Mouse (Mus musculus): ENCODE measurements at regions not wholly inside any gene's neighbourhood (a gene's known extent, or its start where the extent isn't known, plus 50 kb on each side); places are given as distances from the start of the nearest gene placed in this dataset.
"Not testable (repeated sequence)": the region's sequence is repeated elsewhere in the genome, so short reads cannot be mapped to it uniquely, and the experiment has no call there.

DNA sequence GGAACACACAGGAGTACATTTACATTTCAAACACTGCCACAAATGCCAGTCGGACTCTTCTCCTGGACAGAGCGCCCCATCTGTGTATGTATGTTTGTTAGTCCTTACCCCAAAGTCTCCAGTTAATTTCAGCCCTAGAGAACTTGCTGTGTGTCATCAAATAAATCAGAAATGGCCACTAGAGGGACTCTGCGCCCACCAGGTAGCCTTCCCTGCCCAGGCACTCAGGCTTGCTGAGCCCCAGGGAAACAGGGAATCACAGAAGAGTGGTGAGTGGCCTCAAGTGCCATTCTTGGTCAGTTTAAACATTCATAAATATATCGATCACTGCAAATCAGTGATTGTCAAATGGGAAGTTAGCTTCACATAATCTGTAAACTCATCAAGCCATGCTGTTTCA is 102.8 kb upstream of the Ube2dnl1 start:
- not testable (repeated sequence) for H3K4me1 ChIP-seq (replicated peaks; ENCODE audit: control insufficient read depth, insufficient read depth, low read length); DNase-seq (ENCODE audit: low spot score); ATAC-seq (replicated peaks; ENCODE audit: low FRiP score, low TSS enrichment, low read depth); H3K9ac ChIP-seq (ENCODE audit: low read length); H3K36me3 ChIP-seq (ENCODE audit: control insufficient read depth, insufficient read depth, low read length); H3K27me3 ChIP-seq (replicated peaks; ENCODE audit: control insufficient read depth, insufficient read depth, low read length); H3K4me2 ChIP-seq (ENCODE audit: low read length); H3K27ac ChIP-seq (ENCODE audit: low read depth); H3K4me3 ChIP-seq (ENCODE audit: low read depth, low read length); H3K9me3 ChIP-seq (ENCODE audit: control insufficient read depth, low read length)
- 61% methylated on average over 3 of the region's 4 CpGs for WGBS

DNA sequence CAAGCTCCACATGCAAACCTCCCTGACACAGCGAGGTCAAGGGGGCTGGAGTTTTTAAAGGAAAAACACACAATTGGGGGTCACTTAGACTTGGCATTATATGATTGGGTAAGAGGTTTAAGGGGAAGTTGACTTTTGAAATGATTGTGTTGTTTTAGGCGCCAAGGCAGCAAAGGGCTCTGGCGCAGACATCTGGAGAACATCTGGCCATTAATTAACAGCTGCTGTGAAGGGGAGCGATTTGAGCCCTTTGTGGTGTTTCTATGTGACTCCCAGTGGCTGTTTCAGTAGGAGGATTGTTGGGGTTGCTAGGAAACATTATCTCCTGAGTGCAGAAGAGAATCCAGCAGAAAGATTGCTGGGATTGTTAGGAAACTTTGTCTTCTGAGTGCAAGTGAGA is 88.5 kb upstream of the Ube2dnl1 start:
- H3K4me2 ChIP-seq (ENCODE audit: low read length), result no peak overlapping the region
- H3K4me3 ChIP-seq (ENCODE audit: low read depth, low read length), result no peak overlapping the region
- H3K4me1 ChIP-seq (replicated peaks; ENCODE audit: control insufficient read depth, insufficient read depth, low read length), result no peaks in the 10 kb centered on the region
- DNase-seq (ENCODE audit: low spot score) (peak; percentile 49), ATAC-seq (replicated peaks; ENCODE audit: low FRiP score, low TSS enrichment, low read depth) (no peak)
- H3K27me3 ChIP-seq (replicated peaks; ENCODE audit: control insufficient read depth, insufficient read depth, low read length), result no peaks in the 10 kb centered on the region
- H3K36me3 ChIP-seq (ENCODE audit: control insufficient read depth, insufficient read depth, low read length), result no peaks in the 10 kb centered on the region
- no peak overlapping the region for H3K27ac ChIP-seq (ENCODE audit: low read depth)
- WGBS, result 25% methylated on average over 4 of the region's 4 CpGs
- no peak overlapping the region for H3K9ac ChIP-seq (ENCODE audit: low read length)
- no peaks in the 10 kb centered on the region for H3K9me3 ChIP-seq (ENCODE audit: control insufficient read depth, low read length)

DNA sequence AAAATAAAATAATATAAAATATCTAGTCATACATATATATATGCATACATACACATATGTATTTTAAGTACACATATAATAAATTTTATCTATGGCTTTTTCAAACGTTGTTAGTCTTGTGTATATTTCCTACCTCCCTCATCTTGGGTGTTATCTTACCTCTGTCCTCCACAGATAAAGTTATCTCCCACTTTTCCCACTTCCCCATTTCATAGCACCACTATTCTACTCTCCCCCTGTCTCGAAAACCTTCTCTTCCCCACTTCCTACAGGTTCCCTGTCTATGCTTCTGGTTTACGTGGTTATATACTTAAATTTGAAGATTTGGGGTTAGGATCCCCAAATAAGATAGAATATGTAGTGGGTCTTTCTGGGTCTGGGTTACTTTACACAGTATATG is 67.9 kb upstream of the Ube2dnl1 start:
- Histone ChIP-seq H3K27ac (ENCODE audit: low read depth) (no peak overlapping the region), H3K9ac (ENCODE audit: low read length) (no peak overlapping the region), H3K27me3 (replicated peaks; ENCODE audit: control insufficient read depth, insufficient read depth, low read length) (no peaks in the 10 kb centered on the region), H3K4me3 (ENCODE audit: low read depth, low read length) (no peak overlapping the region), H3K9me3 (ENCODE audit: control insufficient read depth, low read length) (no peaks in the 10 kb centered on the region), H3K4me2 (ENCODE audit: low read length) (no peak overlapping the region), H3K36me3 (ENCODE audit: control insufficient read depth, insufficient read depth, low read length) (no peaks in the 10 kb centered on the region), H3K4me1 (replicated peaks; ENCODE audit: control insufficient read depth, insufficient read depth, low read length) (no peaks in the 10 kb centered on the region)
- WGBS, result 60% methylated on average over 3 of the region's 3 CpGs
- no peak for DNase-seq (ENCODE audit: low spot score)
- ATAC-seq (replicated peaks; ENCODE audit: low FRiP score, low TSS enrichment, low read depth), result no peak

GRCm38 (mm10) chrX:114843510-114843909 is 61.3 kb upstream of the Ube2dnl1 start:
- Histone ChIP-seq H3K9ac (ENCODE audit: low read length) (no peak overlapping the region), H3K27me3 (replicated peaks; ENCODE audit: control insufficient read depth, insufficient read depth, low read length) (no peaks in the 10 kb centered on the region), H3K27ac (ENCODE audit: low read depth) (no peak overlapping the region), H3K4me1 (replicated peaks; ENCODE audit: control insufficient read depth, insufficient read depth, low read length) (no peaks in the 10 kb centered on the region), H3K4me2 (ENCODE audit: low read length) (no peak overlapping the region), H3K9me3 (ENCODE audit: control insufficient read depth, low read length) (no peaks in the 10 kb centered on the region), H3K4me3 (ENCODE audit: low read depth, low read length) (no peak overlapping the region), H3K36me3 (ENCODE audit: control insufficient read depth, insufficient read depth, low read length) (no peaks in the 10 kb centered on the region)
- WGBS, result 84% methylated on average over 1 of the region's 1 CpGs
- no peak for DNase-seq (ENCODE audit: low spot score)
- ATAC-seq (replicated peaks; ENCODE audit: low FRiP score, low TSS enrichment, low read depth), result no peak
